Mouse (Mus musculus): ENCODE results near the gene Dld.

The Dld gene

GRCm38 (mm10) chr12:31320817-31321216, 30.4 kb downstream of the Dld start:
- DNase-seq, result no peak

GRCm38 (mm10) chr12:31318409-31318963, 32.8 kb downstream of the Dld start:
- peak; percentile 46 for DNase-seq

GRCm38 (mm10) chr12:31317670-31318408, 33.4 kb downstream of the Dld start:
- DNase-seq, result no peak

GRCm38 (mm10) chr12:31315961-31316360, 35.3 kb downstream of the Dld start:
- no peak for DNase-seq

- DNase-seq, result no peak
Measured at GRCm38 (mm10) chr12:31314310-31314709, 36.9 kb downstream of the Dld start.

GRCm38 (mm10) chr12:31313136-31313535, 38.1 kb downstream of the Dld start:
- no peak for DNase-seq

- no peak for DNase-seq
Measured at GRCm38 (mm10) chr12:31312281-31312680, 39.0 kb downstream of the Dld start.

- no peak for DNase-seq
Measured at GRCm38 (mm10) chr12:31311671-31312265, 39.5 kb downstream of the Dld start.

GRCm38 (mm10) chr12:31310687-31311086, 40.6 kb downstream of the Dld start:
- DNase-seq, result no peak

GRCm38 (mm10) chr12:31307756-31308155, 43.5 kb downstream of the Dld start:
- DNase-seq, result no peak

- no peak for DNase-seq
Measured at GRCm38 (mm10) chr12:31307011-31307410, 44.2 kb downstream of the Dld start.

- DNase-seq, result peak; percentile 23
Measured at GRCm38 (mm10) chr12:31306075-31306675, 45.1 kb downstream of the Dld start.

GRCm38 (mm10) chr12:31302766-31303511, 48.3 kb downstream of the Dld start:
- DNase-seq, result no peak

- DNase-seq, result no peak
Measured at GRCm38 (mm10) chr12:31302266-31302665, 49.0 kb downstream of the Dld start.

GRCm38 (mm10) chr12:31300276-31300675, 51.0 kb downstream of the Dld start:
- no peak for DNase-seq

- DNase-seq, result no peak
Measured at GRCm38 (mm10) chr12:31299676-31300197, 51.5 kb downstream of the Dld start.

GRCm38 (mm10) chr12:31299126-31299525, 52.1 kb downstream of the Dld start:
- no peak for DNase-seq

GRCm38 (mm10) chr12:31298530-31298929, 52.7 kb downstream of the Dld start:
- DNase-seq, result no peak

GRCm38 (mm10) chr12:31298122-31298521, 53.1 kb downstream of the Dld start:
- DNase-seq, result no peak

- DNase-seq, result no peak
Measured at GRCm38 (mm10) chr12:31296097-31296496, 55.2 kb downstream of the Dld start.

- DNase-seq, result no peak
Measured at GRCm38 (mm10) chr12:31295505-31295904, 55.7 kb downstream of the Dld start.

- no peak for DNase-seq
Measured at GRCm38 (mm10) chr12:31294996-31295395, 56.3 kb downstream of the Dld start.

- DNase-seq, result no peak
Measured at GRCm38 (mm10) chr12:31294526-31294925, 56.7 kb downstream of the Dld start.
